Mouse (Mus musculus) cerebellum, adult 9-11 months (tissue): ENCODE measurements around the gene Brca2.

ENCODE experiments used
- DNase-seq: peaks from one replicate; pipeline ENCODE4 v3.0.0; 2022

The Brca2 gene

DNA sequence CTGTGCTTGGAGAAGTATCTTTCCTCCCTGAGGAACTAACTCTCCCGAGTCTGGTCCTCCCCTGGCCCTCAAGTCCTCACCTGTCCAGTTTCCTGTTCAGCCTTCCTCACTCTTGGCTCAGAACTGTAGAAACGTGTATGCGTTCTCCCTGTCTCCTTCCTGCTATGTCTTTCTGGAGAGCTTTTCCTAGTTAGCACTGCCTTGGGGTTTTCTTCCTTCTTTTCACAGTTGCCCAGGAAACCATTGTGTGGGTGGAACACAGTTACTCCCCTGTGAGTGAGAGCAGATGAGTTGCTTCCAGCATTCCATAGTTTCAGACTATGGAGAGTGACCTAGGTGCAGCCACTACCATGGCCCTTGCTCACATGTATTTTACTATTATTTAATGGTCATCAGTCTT is 43.8 kb downstream of the Brca2 start:
- no peak for DNase-seq

- DNase-seq, result no peak
These were observed 44.5 kb downstream of the Brca2 start for GRCm38 (mm10) chr5:150566971-150567370.

DNA sequence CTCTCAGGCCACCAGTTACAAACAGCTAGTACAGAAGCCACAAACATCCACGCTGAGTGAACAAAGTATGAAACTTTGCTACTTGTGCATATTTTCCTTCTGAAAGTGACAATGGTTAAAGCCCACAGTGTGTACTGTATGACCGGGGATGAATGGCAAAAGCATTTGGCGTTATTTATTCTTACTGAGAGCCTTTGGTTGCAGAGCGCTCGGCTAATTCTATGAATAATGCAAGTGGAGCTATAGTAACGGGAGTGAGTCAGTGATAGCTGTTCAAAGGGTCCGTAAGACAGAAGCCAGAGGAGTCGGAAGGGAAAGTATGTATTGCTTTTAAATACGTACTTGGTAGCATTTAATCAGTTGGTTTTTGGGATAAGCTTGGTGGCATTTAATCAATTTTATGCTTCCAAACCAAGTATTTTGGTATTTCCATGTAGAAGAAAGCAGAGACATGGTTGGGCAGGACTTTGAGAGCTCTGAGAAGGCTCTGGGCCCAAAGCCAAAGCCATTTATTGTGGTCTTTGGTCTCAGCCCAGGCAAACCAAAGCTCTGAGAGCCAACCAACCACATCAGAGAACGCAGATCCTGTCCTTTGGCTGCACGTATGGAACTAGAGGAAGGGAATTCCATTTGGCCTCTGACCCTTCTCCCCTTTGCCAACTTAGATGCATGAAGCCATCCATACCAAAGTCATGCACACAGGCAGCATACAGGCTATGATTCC is 48.2 kb downstream of the Brca2 start:
- no peak for DNase-seq

DNA sequence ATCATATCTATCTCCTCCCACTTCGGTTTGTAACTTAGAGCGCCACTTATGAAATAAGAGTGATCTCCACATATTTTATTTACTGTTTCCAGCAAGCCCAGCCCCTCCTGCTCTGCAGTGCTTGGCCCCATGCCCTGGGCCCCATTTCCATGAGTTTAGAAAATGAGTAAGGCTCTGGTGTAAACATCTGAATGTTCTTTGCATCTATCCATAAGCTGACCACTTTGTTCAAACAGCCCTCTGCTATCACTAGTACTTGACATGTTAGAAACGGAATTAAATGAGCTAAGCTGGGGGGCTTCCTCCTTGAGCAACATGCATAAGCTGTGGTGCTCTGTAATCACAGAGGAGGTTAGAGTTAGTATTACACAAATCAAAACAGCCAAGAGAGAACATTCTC is 52.0 kb downstream of the Brca2 start:
- DNase-seq, result no peak

GRCm38 (mm10) chr5:150574885-150575284 is 52.5 kb downstream of the Brca2 start:
- no peak for DNase-seq

GRCm38 (mm10) chr5:150576832-150577231 is 54.4 kb downstream of the Brca2 start:
- no peak for DNase-seq

DNA sequence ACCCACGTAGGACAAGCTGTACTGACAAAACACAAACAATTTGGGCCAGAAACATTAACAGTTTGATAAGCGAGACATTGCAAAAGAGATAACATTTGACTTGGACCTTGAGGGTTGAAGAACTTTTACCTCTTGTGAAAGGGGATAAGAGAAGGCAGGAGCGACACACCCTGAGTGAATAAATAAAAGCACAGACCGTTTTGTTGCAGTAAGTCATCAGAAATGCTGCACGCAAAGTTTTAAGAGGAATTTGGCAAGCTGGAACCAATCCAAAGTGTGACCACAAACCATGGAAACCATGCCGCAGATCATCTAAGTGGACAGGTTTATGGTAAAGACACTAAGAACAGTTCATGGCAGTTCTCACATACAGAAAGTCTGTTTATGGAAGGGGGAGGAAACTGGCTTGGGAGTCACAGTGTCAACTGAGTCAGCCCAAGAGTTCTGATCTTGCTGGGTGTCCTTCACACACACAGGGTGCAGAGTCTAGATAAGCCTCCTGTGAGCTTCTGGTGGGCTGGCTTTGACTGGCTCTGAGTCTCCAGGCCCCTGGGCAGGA is 56.3 kb downstream of the Brca2 start:
- no peak for DNase-seq

GRCm38 (mm10) chr5:150581180-150581579 is 58.8 kb downstream of the Brca2 start:
- no peak for DNase-seq

- DNase-seq, result no peak
These were observed 60.8 kb downstream of the Brca2 start for GRCm38 (mm10) chr5:150583181-150583580.

DNA sequence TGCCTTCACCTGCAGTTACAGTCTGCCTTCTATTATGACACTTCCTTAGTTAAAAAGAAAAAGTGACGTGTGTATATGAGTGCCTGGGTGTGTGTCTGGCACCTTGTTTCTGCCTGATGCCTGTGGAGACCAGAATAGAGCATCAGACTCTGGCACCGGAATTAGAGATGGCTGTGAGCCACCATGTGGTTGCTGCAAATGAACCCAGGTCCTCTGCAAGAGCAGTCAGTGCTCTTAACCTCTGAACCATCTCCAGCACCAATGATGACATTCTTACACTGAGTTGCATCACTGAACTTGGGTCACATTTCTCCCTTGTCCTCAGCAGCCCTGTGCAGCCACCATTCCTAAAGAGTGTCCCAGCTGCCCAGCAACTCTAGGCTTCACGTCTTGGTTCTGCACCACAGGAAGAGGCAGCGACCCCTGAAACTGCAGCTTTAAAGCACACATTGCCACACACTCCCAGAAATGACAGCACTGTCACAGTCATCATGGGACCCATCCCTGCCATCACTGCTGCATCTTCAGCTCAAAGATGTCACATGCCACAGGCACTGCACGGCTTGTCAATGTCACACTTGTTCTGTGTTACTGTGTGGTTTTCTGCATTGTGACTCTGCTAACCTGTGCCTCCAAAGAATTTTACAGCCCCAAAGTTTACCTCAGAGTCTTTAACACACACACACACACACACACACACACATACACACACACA is 61.3 kb downstream of the Brca2 start:
- peak; percentile 33 for DNase-seq

DNA sequence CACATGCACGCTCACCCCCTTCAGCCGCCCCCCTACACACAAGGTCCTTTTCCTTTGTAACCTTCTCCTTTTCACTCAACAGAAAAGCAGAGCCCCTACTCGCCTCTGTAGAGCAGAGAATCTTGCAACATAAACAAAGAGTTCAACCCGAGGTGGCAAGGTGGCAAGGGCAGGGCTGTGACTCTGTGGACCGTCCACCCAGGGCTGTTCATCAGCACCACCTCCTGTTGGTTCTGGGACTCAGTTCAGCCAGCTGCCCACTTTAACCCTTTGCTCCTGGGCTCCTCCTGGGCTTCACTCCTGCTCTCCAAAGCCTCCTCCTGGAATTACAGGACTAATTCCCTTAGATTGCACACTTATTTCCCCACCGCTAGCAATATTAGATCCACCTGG is 61.9 kb downstream of the Brca2 start:
- DNase-seq, result no peak

GRCm38 (mm10) chr5:150589945-150590344 is 67.5 kb downstream of the Brca2 start:
- DNase-seq, result no peak

DNA sequence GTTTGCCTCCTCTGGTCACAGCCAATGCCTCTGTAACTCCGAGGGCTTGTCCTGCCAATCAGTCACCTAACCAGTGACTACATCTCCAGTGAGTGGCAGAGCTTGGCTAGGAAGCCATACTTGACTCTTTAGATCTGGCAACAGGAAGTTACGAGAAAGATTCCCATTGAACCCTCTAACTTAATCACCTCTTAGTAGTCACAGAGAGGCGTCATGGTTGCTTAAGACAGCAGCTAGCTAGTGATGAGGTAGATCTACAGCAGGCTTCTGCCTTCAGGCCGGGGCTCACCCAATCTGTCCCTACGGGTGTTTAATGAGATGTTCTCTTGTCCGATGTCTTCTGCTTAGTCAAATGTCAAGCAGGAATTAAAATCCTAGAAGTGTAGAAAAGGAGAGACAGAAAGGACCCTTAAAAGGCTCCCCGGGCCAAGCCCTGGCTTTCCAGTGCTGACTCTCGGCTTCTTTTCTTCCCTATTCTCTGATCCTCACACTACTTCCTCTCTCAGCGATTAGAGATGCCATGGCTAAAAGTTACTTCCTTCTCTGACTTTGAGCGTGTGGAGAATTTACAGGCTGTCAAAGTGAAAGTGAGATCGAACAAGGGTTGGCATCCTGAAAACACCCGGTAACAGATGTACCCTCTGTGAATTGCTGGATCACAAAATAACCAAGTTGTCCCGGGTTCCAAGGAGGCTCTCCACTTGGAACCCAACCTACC is 69.9 kb downstream of the Brca2 start:
- no peak for DNase-seq

DNA sequence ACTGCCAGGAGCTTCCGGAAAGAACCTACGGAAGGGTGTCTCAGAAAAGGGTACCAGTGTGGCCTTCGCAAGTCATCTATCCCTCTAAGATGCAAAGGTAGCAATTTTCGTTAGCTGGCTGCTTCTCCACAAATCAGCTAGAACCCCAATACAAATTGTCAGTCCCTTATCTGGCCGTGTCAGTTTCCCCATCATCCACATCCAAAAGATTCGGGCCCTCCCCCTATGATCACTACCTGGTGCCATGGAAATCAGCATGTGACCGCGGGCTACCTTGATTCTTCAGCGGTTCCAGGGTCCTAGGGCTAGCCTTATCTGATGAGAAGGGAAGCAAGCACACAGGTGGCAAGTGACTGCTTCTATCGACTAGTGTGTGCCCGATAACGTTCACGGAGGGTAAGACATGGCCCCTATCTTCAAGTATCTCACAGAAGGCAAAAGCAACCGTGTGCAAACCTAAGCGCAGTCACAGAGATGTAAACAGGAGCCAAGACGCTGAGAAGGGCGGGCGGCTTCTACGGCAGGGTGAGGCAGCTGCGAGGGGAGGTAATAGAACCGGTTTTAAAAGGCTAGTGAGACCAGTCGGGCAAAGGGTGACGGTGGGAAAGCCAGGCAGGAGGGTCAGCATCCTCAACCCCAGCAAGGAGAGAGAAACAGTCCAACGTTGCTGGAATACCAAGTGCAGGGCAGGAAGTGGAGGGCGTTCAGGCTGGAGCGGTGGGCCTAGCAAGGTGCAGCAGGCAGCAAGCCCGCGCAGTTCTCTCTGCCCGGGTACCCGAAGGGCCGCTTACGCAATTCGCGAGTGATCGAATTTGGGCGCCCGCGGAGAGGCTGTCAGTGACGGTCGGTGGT is 70.7 kb downstream of the Brca2 start:
- DNase-seq, result peak; percentile 65

DNA sequence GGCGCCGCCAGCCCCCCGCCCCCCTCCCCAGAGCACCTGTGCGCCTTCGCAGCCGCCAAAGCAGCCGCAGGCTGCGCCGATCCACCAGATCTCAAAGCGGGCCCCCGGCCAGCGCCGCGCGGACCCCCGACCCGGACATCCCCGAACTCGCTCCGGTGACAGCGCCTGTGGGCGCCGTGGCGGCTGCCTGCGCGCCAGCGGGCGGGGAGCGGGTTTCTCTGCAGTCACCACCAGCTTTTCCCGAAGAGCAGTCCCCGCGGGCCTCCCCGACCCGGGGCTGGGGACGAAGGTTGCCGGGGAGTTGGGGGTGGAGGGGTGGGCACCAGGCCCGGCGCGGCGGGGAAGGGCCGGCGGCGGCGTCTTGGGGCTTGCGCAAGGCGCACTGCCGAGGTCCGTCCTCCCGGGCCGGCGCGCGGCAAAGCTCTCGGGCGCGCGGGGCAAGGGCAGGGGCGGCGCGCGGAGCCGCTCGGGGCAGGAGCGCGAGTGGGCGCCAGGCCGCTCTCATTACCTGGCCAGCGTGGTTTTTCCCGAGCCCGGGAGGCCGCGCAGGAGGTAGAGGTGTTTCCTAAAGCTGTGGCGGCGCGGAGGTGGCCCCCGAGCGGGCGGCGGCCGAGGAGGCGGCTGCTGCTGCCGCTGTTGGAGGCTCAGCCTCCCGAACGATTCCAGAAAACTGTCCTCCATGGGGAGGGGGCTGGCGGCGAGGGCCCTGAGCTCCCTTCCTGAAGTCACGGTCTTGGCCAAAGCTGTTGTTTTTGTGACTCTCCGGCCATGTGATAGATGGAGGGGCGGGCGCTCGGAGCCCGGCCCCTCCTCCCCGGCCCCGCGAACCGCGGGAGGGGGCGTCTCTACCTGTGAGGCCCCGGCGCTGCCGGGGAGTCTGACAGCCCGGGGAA is 71.6 kb downstream of the Brca2 start:
- DNase-seq, result peak; percentile 79

GRCm38 (mm10) chr5:150594649-150595339 is 72.4 kb downstream of the Brca2 start:
- DNase-seq, result no peak

GRCm38 (mm10) chr5:150595366-150596016 is 73.1 kb downstream of the Brca2 start:
- DNase-seq, result no peak

- DNase-seq, result no peak
These were observed 74.7 kb downstream of the Brca2 start, which contains the start of gene N4bp2l1 for GRCm38 (mm10) chr5:150597088-150597487. Gene N4bp2l1, minus strand, starts transcription at chr5:150597188.

DNA sequence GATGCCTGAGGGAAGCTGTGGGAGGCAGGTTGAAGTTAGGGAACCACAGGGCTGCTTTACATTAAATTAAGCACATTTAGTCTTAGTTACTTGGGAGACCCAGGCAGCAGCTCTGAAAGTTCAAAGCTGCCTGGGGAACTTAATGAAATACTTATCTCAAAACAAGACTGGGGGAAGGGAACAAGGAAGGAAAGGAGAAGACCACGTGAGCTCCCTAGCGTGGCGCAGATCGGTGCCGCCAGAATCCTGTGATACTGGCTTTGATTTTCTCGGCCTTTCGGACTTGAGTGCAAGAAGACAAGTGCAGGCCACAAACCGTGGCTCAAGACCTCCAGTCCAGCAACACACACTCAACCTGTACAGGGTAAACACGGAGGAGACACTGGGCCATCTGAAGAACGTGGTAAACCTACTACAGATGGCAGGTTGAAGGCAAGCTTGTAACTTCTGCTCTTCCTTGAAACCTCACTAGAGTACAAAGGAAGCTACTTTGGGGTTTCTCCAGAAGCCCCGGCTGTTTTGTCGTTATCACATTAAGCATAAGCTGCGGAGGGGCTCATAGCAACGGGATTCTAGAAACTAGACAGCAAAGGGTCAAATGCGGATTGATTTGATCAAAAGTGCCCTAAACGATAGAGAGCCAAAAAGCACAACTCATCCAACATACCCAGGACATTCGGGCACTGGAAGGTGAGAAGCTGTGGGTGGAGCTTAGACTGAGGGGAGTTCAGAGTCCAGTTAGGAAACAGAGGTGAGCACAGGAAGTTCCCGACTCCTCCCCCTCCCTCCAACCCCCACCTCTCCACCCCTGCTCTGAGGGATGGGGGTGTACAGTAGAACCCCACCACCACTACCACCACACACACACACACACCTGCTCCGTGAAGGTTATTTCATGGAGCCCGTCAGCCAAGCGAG is 76.0 kb downstream of the Brca2 start:
- DNase-seq, result no peak
